Mouse (Mus musculus): ENCODE data around the gene Lyrm1. TPM values are rescaled to one million over a fixed set of nuclear protein-coding genes. Genes with fewer than 3 reads are reported as not detected.

Lyrm1 gene
- total and polyA plus RNA-seq, 2 experiments from 2014 or later: 7.8 to 21.9 TPM

- peaks cover 9% of the 10 kb centered on the region; the same call in 1 of the 2 replicates for H3K4me1 ChIP-seq (ENCODE audit: insufficient read depth, low read length)
- no peak for ATAC-seq
- 88% methylated on average over 5 of the region's 5 CpGs for WGBS
- H3K27me3 ChIP-seq (ENCODE audit: insufficient read depth, low read length): no peaks in the 10 kb centered on the region
- no peaks in the 10 kb centered on the region for H3K9me3 ChIP-seq (ENCODE audit: low read length)
- no peak overlapping the region for H3K27ac ChIP-seq
- H3K36me3 ChIP-seq (ENCODE audit: insufficient read depth, low read length): no peaks in the 10 kb centered on the region; the same call in 1 of the 2 replicates
- no peak overlapping the region for H3K9ac ChIP-seq (replicated peaks; ENCODE audit: low read length)
- TF ChIP-seq CTCF (IDR thresholded peaks at IDR 0.05; ENCODE audit: low read depth): no peak
- no peak overlapping the region for H3K4me2 ChIP-seq (ENCODE audit: low read depth, low read length)
- H3K4me3 ChIP-seq (ENCODE audit: low read length): no peak overlapping the region
- no peak for DNase-seq (ENCODE audit: low spot score)
These were observed 31.2 kb upstream of the Lyrm1 start for GRCm38 (mm10) chr7:119864500-119864899.

- no peak overlapping the region for H3K27ac ChIP-seq
- H3K27me3 ChIP-seq (ENCODE audit: insufficient read depth, low read length): no peaks in the 10 kb centered on the region
- no peak overlapping the region for H3K4me2 ChIP-seq (ENCODE audit: low read depth, low read length)
- DNase-seq (ENCODE audit: low spot score) (no peak), ATAC-seq (no peak)
- H3K9me3 ChIP-seq (ENCODE audit: low read length): no peaks in the 10 kb centered on the region
- no peak overlapping the region for H3K9ac ChIP-seq (replicated peaks; ENCODE audit: low read length)
- TF ChIP-seq CTCF (IDR thresholded peaks at IDR 0.05; ENCODE audit: low read depth): no peak
- H3K4me1 ChIP-seq (ENCODE audit: insufficient read depth, low read length): peaks cover 9% of the 10 kb centered on the region; the same call in 1 of the 2 replicates
- 61% methylated on average over 1 of the region's 1 CpGs for WGBS
- H3K4me3 ChIP-seq (ENCODE audit: low read length): no peak overlapping the region
- no peaks in the 10 kb centered on the region; the same call in 1 of the 2 replicates for H3K36me3 ChIP-seq (ENCODE audit: insufficient read depth, low read length)
These were observed 29.5 kb upstream of the Lyrm1 start for GRCm38 (mm10) chr7:119866136-119866535.

GRCm38 (mm10) chr7:119872204-119872603 lies 23.5 kb upstream of the Lyrm1 start:
- no peak overlapping the region for H3K9ac ChIP-seq (replicated peaks; ENCODE audit: low read length)
- DNase-seq (ENCODE audit: low spot score): no peak
- 92% methylated on average over 4 of the region's 4 CpGs for WGBS
- no peaks in the 10 kb centered on the region for H3K4me1 ChIP-seq (ENCODE audit: insufficient read depth, low read length)
- no peak for ATAC-seq
- no peak overlapping the region for H3K4me2 ChIP-seq (ENCODE audit: low read depth, low read length)
- no peaks in the 10 kb centered on the region; the same call in 1 of the 2 replicates for H3K36me3 ChIP-seq (ENCODE audit: insufficient read depth, low read length)
- no peak for TF ChIP-seq CTCF (IDR thresholded peaks at IDR 0.05; ENCODE audit: low read depth)
- H3K4me3 ChIP-seq (ENCODE audit: low read length): no peak overlapping the region
- H3K27me3 ChIP-seq (ENCODE audit: insufficient read depth, low read length): no peaks in the 10 kb centered on the region
- no peaks in the 10 kb centered on the region for H3K9me3 ChIP-seq (ENCODE audit: low read length)
- no peak overlapping the region for H3K27ac ChIP-seq

GRCm38 (mm10) chr7:119873050-119873449 lies 22.6 kb upstream of the Lyrm1 start:
- H3K36me3 ChIP-seq (ENCODE audit: insufficient read depth, low read length): no peaks in the 10 kb centered on the region
- ATAC-seq: no peak
- no peak overlapping the region for H3K27ac ChIP-seq
- TF ChIP-seq CTCF (IDR thresholded peaks at IDR 0.05; ENCODE audit: low read depth): no peak
- H3K27me3 ChIP-seq (ENCODE audit: insufficient read depth, low read length): no peaks in the 10 kb centered on the region
- WGBS: 49% methylated on average over 2 of the region's 2 CpGs
- no peaks in the 10 kb centered on the region for H3K4me1 ChIP-seq (ENCODE audit: insufficient read depth, low read length)
- no peak overlapping the region for H3K4me2 ChIP-seq (ENCODE audit: low read depth, low read length)
- H3K4me3 ChIP-seq (ENCODE audit: low read length): no peak overlapping the region
- no peak overlapping the region for H3K9ac ChIP-seq (replicated peaks; ENCODE audit: low read length)
- no peak for DNase-seq (ENCODE audit: low spot score)
- no peaks in the 10 kb centered on the region for H3K9me3 ChIP-seq (ENCODE audit: low read length)

GRCm38 (mm10) chr7:119875776-119876440 lies 19.8 kb upstream of the Lyrm1 start:
- H3K36me3 ChIP-seq (ENCODE audit: insufficient read depth, low read length): no peaks in the 10 kb centered on the region
- no peaks in the 10 kb centered on the region for H3K4me1 ChIP-seq (ENCODE audit: insufficient read depth, low read length)
- H3K27me3 ChIP-seq (ENCODE audit: insufficient read depth, low read length): no peaks in the 10 kb centered on the region
- H3K27ac ChIP-seq: no peak overlapping the region
- no peaks in the 10 kb centered on the region for H3K9me3 ChIP-seq (ENCODE audit: low read length)
- ATAC-seq: no peak
- WGBS: 37% methylated on average over 3 of the region's 3 CpGs
- no peak for TF ChIP-seq CTCF (IDR thresholded peaks at IDR 0.05; ENCODE audit: low read depth)
- no peak overlapping the region for H3K4me3 ChIP-seq (ENCODE audit: low read length)
- DNase-seq (ENCODE audit: low spot score): peak; percentile 27
- no peak overlapping the region for H3K4me2 ChIP-seq (ENCODE audit: low read depth, low read length)
- no peak overlapping the region for H3K9ac ChIP-seq (replicated peaks; ENCODE audit: low read length)

- 93% methylated on average over 4 of the region's 4 CpGs for WGBS
These were observed 16.5 kb upstream of the Lyrm1 start for GRCm38 (mm10) chr7:119879171-119879570.

GRCm38 (mm10) chr7:119880345-119880744 lies 15.3 kb upstream of the Lyrm1 start:
- Histone ChIP-seq H3K4me3 (ENCODE audit: low read length) (no peak overlapping the region), H3K27me3 (ENCODE audit: insufficient read depth, low read length) (no peaks in the 10 kb centered on the region), H3K9ac (replicated peaks; ENCODE audit: low read length) (no peak overlapping the region), H3K9me3 (ENCODE audit: low read length) (no peaks in the 10 kb centered on the region), H3K27ac (no peak overlapping the region), H3K36me3 (ENCODE audit: insufficient read depth, low read length) (no peaks in the 10 kb centered on the region), H3K4me1 (ENCODE audit: insufficient read depth, low read length) (no peaks in the 10 kb centered on the region), H3K4me2 (ENCODE audit: low read depth, low read length) (no peak overlapping the region)
- 90% methylated on average over 5 of the region's 5 CpGs for WGBS
- DNase-seq (ENCODE audit: low spot score) (no peak), ATAC-seq (no peak)
- TF ChIP-seq CTCF (IDR thresholded peaks at IDR 0.05; ENCODE audit: low read depth): no peak

More at GRCm38 (mm10) chr7:119879171-119879570, 16.5 kb upstream of the Lyrm1 start:
- Histone ChIP-seq H3K36me3 (ENCODE audit: insufficient read depth, low read length) (no peaks in the 10 kb centered on the region), H3K4me2 (ENCODE audit: low read depth, low read length) (no peak overlapping the region), H3K27ac (no peak overlapping the region), H3K9me3 (ENCODE audit: low read length) (no peaks in the 10 kb centered on the region), H3K4me1 (ENCODE audit: insufficient read depth, low read length) (no peaks in the 10 kb centered on the region), H3K9ac (replicated peaks; ENCODE audit: low read length) (no peak overlapping the region), H3K27me3 (ENCODE audit: insufficient read depth, low read length) (no peaks in the 10 kb centered on the region), H3K4me3 (ENCODE audit: low read length) (no peak overlapping the region)
- ATAC-seq (no peak), DNase-seq (ENCODE audit: low spot score) (no peak)
- TF ChIP-seq CTCF (IDR thresholded peaks at IDR 0.05; ENCODE audit: low read depth): no peak
